Mouse (Mus musculus) liver, adult 2 months (tissue): ENCODE results near the gene Dbn1. TPM values are rescaled to one million over a fixed set of nuclear protein-coding genes. Genes with fewer than 3 reads are reported as not detected.
A peak's percentile ranks its signal among the peaks of the same experiment; 100 is the strongest.

Experiments used
- DNase-seq: peaks from one replicate; pipeline ENCODE4 v3.0.0-alpha.2; 2011; ENCODE audit warnings: low read depth, low spot score; ENCODE audit errors: extremely low read depth
- H3K27ac ChIP-seq: fragments of 200-500 bp; replicated peaks from 2 replicates; pipeline ENCODE4 v1.5.1; 2012; ENCODE audit warnings: low read depth, mild to moderate bottlenecking, control low read depth, inconsistent platforms, low read length; ENCODE audit not compliant: insufficient read depth
- H3K27me3 ChIP-seq: fragments of 200-500 bp; 2 replicates; pipeline ENCODE4 v1.6.1; 2012; ENCODE audit warnings: mild to moderate bottlenecking, moderate library complexity, low read length, inconsistent platforms; ENCODE audit not compliant: control insufficient read depth, insufficient read depth
- H3K36me3 ChIP-seq: fragments of 200-500 bp; 2 replicates; pipeline ENCODE4 v1.6.1; 2012; ENCODE audit warnings: low read length, inconsistent platforms; ENCODE audit not compliant: control insufficient read depth, insufficient read depth
- H3K4me1 ChIP-seq: fragments of 200-500 bp; 2 replicates; pipeline ENCODE4 v1.6.1; 2011; ENCODE audit warnings: low read length; ENCODE audit not compliant: control insufficient read depth, insufficient read depth
- H3K4me3 ChIP-seq: fragments of 200-500 bp; 2 replicates; pipeline ENCODE4 v1.5.1; 2011; ENCODE audit warnings: low read depth, mild to moderate bottlenecking, control low read depth, low read length, moderate library complexity; ENCODE audit not compliant: insufficient read depth
- H3K79me2 ChIP-seq: fragments of 200-500 bp; 2 replicates; pipeline ENCODE4 v1.6.1; 2012; ENCODE audit warnings: inconsistent platforms, mild to moderate bottlenecking, low read length, moderate library complexity; ENCODE audit not compliant: control insufficient read depth, insufficient read depth
- H3K9ac ChIP-seq: fragments of 200-500 bp; 2 replicates; pipeline ENCODE4 v1.6.1; 2012; ENCODE audit warnings: low read depth, mild to moderate bottlenecking, control low read depth, inconsistent platforms, low read length
- CTCF ChIP-seq: fragments of 200-500 bp; IDR thresholded peaks from 2 replicates; pipeline ENCODE4 v1.5.1; 2011; ENCODE audit warnings: low read depth, low read length, control low read depth
- POLR2A ChIP-seq: fragments of 200-500 bp; IDR thresholded peaks from 2 replicates; pipeline ENCODE4 v1.6.1; 2011; ENCODE audit warnings: low read length, control low read depth; ENCODE audit not compliant: insufficient read depth; ENCODE audit errors: extremely low read depth
- WGBS: fragments of 180-500 bp; shearing (Covaris S2); methylation state at CpG from one replicate; pipeline ENCODE4 v1.1.7; 2018; 5-methylcytosine and 5-hydroxymethylcytosine counted together
- polyA plus RNA-seq: library from polyadenylated mRNA; depleted of rRNA; stranded (reverse); fragments of >200 nt; gene quantifications from 2 replicates; pipeline ENCODE4 v1.2.3, GENCODE M21; 2012
- total RNA-seq: library from RNA; depleted of rRNA; stranded (reverse); fragments of >200 nt; gene quantifications from 2 replicates; pipeline ENCODE4 v1.2.3, GENCODE M21; 2014

Dbn1 gene
- total and polyA plus RNA-seq, 2 experiments = 0.65 to 2.3 TPM

DNA sequence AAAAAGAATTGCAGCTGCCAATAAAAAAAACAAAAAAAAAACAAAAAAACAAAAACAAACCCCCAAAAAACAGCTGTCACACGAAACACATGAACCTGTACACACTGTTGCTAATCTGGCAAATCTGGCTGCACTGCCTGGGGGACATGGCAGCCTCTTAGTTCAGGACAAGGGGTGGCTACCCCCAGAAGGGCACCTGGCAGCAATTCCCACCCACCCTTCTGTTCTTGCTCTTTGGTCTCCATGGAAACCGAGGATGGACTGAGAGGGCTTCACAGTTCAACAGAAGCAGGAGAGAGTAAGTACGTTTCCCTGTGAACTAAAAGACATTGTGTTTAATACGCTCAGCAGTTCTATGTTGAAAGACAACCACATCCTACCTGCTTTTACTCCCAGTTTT is 7.8 kb upstream of the Dbn1 start:
- Histone ChIP-seq H3K27ac (no peak overlapping the region), H3K36me3 (no peaks in the 10 kb centered on the region), H3K4me3 (no peak overlapping the region), H3K27me3 (no peaks in the 10 kb centered on the region), H3K79me2 (no peaks in the 10 kb centered on the region), H3K9ac (no peak overlapping the region), H3K4me1 (peaks cover 3% of the 10 kb centered on the region)
- DNase-seq = no peak
- WGBS = 68% methylated on average over 4 of the region's 4 CpGs
- no peak for TF ChIP-seq POLR2A
- no peak for TF ChIP-seq CTCF

- Histone ChIP-seq H3K79me2 (no peaks in the 10 kb centered on the region), H3K27ac (no peak overlapping the region), H3K9ac (no peak overlapping the region), H3K36me3 (no peaks in the 10 kb centered on the region), H3K4me3 (no peak overlapping the region), H3K27me3 (no peaks in the 10 kb centered on the region), H3K4me1 (peaks cover 3% of the 10 kb centered on the region)
- DNase-seq = peak; percentile 97
- TF ChIP-seq CTCF (0 out of 2 replicates have a peak, but pooled peaks have one; percentile 10), POLR2A (no peak)
- 20% methylated on average over 18 of the region's 18 CpGs for WGBS
These were observed 7.1 kb upstream of the Dbn1 start for GRCm38 (mm10) chr13:55494883-55495621.

DNA sequence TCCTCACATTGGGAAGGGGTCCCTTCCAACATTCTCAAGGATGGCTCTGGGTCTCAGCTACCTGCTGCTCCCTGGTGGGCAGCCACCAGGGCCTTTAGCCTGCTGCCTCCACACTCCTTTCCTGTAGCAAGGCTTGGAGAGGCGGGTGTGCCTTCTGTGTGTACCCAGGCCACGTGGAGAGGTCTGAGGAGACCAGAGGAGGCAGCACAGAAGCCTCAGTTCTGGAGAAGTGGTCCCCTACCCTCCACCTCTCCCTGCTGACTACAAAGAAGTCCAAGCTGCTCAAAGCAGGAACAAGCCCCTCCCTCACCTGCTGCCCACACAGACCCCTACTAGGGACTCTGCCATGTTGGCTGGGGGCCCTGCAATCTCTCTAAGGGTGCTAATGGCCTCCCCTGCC is 6.3 kb upstream of the Dbn1 start:
- 60% methylated on average over 2 of the region's 2 CpGs for WGBS
- no peaks in the 10 kb centered on the region for H3K27me3 ChIP-seq
- H3K4me1 ChIP-seq = peaks cover 3% of the 10 kb centered on the region

DNA sequence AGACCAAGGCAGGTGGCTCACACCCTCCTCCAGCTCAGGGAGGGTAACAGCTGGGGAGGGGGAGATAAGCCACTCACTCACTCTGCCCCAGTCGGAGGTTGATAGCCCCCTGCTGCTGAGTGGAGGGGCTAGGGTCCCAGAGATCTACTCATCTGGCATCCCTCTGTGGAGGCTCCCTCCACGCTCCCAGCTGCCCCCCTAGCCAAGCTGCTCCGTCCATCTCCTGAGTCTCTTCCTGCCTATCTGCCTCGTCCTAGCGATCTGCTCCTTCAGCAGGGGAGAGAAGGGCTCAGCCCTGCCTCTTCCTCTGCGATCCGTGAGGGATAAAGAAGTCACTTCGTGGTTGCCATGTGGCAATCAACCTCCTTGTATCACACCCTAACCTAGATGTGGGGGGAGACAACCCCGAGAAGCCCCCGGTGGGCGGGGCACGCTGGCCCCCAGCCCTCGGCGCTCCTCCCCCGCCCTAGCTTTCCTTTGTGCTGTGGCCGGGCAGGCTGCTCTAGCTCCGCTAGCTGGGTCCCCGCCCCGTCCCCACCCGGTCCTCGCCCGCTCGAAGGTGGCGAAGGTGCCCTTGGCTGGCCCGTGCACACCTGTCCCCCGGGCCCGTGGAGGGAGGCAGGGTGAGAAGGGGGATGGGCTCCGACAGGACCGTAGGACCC is 864 bp downstream of the Dbn1 start:
- no peak for DNase-seq
- Histone ChIP-seq H3K27ac (no peak overlapping the region), H3K4me3 (peak overlapping the region; percentile 69), H3K36me3 (no peaks in the 10 kb centered on the region), H3K9ac (peak overlapping the region; percentile 68), H3K79me2 (no peaks in the 10 kb centered on the region), H3K4me1 (no peaks in the 10 kb centered on the region; the same call in 1 of the 2 replicates), H3K27me3 (peaks cover 4% of the 10 kb centered on the region; the same call in 1 of the 2 replicates)
- TF ChIP-seq POLR2A (no peak), CTCF (no peak)
- 6% methylated on average over 29 of the region's 29 CpGs for WGBS

More for the DNA sequence above, 6.3 kb upstream of the Dbn1 start:
- no peak for TF ChIP-seq POLR2A
- no peak for TF ChIP-seq CTCF
- no peak for DNase-seq
- Histone ChIP-seq H3K27ac (no peak overlapping the region), H3K79me2 (no peaks in the 10 kb centered on the region), H3K9ac (no peak overlapping the region), H3K4me3 (no peak overlapping the region), H3K36me3 (no peaks in the 10 kb centered on the region)

GRCm38 (mm10) chr13:55486029-55486794 is 1.7 kb downstream of the Dbn1 start:
- Histone ChIP-seq H3K79me2 (no peaks in the 10 kb centered on the region), H3K4me3 (no peak overlapping the region), H3K27ac (no peak overlapping the region), H3K27me3 (peaks cover 4% of the 10 kb centered on the region; the same call in 1 of the 2 replicates), H3K4me1 (no peaks in the 10 kb centered on the region; the same call in 1 of the 2 replicates), H3K36me3 (no peaks in the 10 kb centered on the region), H3K9ac (no peak overlapping the region)
- TF ChIP-seq POLR2A (no peak), CTCF (no peak)
- no peak for DNase-seq
- 64% methylated on average over 14 of the region's 14 CpGs for WGBS
